Mouse (Mus musculus): Measurements from ENCODE around the gene Parm1. TPM values are rescaled to one million over a fixed set of nuclear protein-coding genes. Genes with fewer than 3 reads are reported as not detected.

The Parm1 gene
- total RNA-seq (2021), result 10 to 100 TPM; 56.1 to 56.9 TPM
- long read RNA-seq, experiment 1, full-length matches to known transcripts, result 13 of 39 reads
- long read RNA-seq, experiment 1, partial matches to known transcripts, result 2 of 39 reads
- long read RNA-seq, experiment 1, other reads (novel, unspliced or antisense), result 24 of 39 reads
- long read RNA-seq, experiment 2, full-length matches to known transcripts, result 2 of 15 reads
- long read RNA-seq, experiment 2, partial matches to known transcripts, result 4 of 15 reads
- long read RNA-seq, experiment 2, other reads (novel, unspliced or antisense), result 9 of 15 reads

DNA sequence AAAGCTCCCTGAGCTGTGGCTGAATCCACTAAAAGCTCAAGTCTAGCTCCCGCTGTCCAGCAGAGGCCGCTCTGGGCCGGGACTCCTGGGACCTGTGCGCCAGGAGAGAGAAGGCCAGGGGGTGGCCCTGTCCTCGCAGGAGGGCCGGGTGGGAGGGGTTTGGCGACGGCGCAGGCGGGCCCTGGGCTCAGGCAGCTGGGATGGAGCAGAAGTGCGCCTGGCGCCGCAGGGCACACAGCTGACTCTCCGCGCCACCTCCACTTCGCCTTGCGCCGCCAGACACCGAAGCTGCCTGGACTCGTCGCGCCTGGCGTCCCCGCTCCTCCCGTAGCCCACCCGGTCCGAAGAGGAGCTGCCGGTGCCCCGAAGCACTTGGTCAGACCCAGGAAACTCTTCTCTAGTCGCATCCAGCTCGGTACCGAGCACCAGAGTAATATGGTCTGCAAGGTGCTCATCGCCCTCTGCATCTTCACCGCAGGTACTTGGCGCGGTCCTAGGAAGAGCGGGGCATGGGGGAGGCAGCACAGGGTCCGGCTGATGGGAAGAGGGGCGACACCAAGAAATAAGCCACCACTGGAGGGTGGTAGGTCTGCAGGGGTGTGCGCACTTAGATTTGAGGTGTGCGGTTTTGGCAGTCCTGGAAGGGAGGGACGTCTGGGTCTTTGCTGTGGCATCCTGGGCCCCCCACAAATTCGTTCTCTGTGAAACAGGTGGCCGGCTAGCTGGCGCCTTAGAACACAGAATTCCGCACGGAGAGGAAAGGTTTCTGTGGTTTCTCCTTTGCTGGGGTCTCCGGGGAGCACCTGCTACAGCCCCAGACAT, at the start of gene Parm1:
Gene Parm1 (plus strand): TSS at position 136 of the 822 bp plus-strand sequence.
- peak; percentile 85 to 86 for DNase-seq

DNA sequence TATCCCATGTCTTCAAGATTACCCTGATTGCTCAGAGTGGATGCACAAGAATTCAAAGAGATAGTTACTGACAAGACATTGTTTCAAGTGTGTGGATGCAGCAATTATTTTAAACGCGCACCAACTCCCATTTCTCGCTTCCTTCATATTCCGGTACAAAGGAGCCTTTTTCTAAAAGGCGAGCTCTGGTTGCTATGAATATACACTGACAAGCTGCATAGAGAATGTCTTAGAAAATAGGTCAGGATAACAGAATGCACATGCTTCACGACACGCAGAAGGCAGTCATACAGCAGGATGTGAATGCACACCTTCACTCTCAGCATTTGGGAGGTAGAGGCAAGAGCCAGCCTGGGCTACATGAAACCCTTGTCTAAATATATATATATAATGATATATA, 42.2 kb upstream of the Parm1 start:
- DNase-seq, result no peak

DNA sequence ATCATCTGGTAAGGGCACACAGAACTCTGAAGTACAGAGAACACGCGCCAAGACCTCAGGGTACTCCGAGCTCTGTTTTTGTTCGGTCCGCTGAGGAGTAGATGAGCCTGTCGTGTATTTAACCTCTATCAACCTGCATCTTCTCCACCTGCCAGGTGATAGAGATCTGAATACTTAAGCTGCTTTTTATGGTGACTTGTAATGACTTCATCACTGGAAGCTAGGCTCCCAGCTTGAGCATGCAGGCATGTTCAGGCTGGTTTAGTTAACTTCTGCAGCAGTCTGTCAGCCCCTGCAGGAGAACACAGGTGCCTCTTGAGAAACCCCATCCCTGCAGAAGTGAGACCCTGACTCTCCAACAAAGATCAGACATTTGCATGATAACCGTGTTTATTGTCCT, 40.6 kb upstream of the Parm1 start:
- DNase-seq, result no peak

DNA sequence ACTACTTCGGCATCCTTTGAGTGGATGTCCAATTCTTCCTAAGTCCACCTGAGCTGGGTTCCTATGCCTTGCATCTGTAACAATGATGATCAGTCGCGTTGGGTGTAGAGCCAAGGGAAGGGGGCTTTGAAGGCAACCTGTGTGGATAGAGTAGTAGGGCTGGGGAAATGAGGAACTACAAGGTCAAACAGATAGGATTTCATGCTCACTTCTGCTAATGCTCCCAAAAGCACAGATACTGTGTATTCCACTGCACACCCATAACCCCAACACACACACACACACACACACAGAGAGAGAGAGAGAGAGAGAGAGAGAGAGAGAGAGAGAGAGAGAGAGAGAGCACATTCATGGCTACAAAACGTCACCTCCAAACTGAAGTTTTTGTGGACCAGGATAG, 38.7 kb upstream of the Parm1 start:
- no peak for DNase-seq

DNA sequence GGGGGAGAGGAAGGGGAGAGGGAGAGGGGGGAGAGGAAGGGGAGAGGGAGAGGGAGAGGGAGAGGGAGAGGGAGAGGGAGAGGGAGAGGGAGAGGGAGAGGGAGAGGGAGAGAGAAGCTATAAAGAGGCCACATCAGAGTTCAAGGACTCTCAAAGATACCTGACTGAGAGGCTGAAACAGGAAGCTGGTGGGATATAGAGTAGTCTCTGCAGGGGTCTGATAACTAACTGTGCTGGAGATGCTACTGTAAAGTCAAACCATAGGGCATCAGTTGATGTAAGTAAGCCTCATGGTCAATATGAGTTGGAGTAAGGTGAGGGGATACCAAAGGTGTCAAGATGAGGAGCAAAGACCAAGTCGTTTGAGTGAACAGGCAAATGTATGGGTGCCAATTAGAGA, 37.3 kb upstream of the Parm1 start:
- DNase-seq, result no peak

DNA sequence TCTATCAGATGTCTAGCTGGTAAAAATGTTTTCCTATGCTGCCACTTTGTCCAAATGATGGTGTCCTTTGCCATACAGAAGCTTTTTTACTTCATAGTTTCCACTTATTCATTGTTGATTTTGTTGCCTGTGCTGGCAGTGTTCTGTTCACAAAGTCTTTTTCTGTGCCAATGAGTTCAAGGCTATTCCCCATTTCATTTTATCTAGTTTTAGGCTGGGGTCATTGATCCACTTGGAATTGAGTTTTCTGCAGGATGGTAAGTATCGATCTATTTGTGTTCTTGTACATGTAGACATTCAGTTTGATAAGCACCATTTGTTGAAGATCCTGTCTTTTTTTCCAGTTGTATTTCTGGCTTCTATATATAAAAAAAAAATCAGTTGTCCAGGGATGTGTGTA, 33.1 kb upstream of the Parm1 start:
- DNase-seq, result no peak

DNA sequence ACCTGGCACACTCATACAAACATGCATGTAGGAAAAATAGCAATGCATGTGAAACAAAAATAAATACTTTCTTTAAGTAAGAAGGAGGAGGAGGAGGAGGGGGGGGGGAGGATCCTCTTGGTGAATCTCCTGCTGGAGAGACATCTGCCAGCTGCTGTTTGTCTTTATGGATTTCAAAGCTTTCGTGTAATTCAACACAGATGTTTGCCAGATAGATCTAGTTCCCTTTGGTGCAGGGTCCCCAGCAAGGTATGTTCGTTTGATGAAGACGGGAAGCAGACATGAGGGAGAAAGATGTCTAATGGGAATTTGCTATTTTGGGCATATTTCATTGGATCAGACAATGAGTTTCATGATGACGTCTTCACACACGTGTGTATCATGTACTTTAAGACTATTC, 23.0 kb upstream of the Parm1 start:
- no peak for DNase-seq

DNA sequence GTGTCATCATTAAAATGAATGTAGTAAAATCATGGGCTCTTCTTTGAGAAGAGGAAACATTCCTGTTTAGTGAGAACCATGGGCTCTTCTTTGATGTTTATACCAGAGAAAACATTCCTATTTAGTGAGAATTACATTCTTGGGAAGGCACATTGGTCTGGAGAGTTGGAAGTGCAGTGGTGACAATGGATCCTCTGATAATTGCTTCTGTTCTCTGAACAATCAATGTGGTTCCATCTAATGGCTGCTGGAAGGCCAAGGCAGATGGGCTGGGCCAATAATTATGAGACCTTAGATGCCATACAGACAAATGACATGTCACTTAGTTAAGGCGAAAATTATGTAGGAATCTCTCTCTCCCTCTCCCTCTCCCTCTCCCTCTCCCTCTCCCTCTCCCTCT, 16.1 kb upstream of the Parm1 start:
- DNase-seq, result no peak

DNA sequence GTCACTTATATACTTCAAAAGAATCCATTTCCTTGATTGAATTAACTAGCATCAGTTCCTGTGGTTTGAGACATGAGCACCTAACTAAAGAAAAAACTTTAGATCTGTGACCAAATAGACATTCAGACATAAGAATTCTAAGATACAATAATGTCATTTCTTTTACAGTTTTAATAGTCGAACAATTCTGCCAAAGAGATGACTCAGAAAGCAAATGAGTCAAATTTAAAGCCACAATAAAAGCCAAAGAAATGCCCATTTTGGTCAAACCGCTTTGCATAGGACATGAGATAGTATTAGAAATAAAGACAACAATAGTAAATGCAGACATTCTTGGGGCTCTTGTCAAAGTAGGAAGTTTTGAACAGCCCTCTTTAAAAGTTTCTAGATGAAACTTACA, 15.0 kb upstream of the Parm1 start:
- DNase-seq, result no peak

DNA sequence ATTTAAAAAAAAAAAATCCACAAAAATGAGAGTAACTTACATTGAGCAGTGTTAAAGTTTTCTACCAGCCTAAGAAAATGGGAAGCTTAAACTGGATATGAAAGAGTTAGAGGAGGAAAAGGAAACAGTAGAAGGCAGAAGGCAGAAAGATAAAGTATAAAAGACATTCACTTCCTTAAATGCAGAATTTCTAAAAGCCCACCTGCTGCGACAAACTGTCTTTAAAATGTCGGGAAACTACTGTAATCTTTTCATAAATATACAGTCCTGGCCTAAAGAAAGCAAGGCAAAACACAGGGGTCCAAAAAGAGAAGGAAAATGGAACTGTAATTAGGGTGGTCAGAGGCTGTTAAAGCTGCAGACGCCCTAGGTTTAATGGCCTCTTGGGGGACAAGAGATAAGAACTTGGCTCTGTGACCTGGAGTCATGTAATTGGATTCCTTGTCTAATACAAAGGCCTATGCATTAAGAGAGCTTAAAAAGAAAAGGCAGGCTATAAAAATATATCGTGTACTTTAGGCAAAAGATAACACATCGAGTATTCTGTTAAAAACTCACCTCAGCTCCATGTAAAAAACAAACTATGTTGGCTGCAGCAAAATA, 13.0 kb upstream of the Parm1 start:
- DNase-seq, result no peak

DNA sequence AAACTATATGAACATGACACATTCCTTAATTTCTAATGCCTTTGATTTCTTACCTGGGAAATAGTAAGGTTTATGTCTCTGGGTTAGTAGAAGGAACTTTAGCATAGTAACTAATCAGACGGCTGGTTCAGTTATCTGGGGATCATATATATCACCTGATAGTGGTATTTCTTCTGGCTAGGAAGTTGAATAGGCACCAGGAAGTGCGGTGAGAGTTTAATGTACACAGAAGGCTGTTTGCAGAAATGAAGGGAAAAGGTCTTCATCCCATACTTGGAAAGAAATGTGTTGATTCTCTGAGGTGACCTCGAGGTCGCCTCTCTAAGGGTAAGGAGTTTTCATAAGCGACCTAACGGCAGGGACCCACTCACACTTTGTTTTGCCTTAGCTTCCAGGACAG, 338 bp upstream of the Parm1 start:
- DNase-seq, result no peak

DNA sequence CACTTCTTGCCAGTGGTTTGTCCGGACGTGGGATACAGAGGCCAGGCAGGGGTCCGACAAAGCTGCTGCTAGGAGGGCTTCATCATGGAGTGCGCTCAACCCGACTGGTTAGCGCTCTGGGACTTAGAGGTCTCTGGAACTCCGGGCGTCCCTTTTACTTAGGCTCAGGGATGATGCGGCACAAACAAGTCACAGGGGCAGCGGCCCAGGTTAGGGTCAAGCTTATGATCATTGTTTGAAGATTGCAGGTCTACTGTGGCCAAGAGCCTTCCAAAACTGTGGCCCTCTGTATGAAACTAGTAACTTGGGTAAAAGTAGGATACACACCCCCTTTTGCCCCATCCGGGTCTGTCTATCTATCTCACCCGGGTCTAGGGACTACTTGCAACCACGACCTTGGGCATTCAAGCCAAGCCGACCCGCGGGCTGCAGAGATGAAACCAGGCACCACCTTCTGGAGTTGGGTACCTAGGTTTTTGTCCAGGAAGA, 931 bp downstream of the Parm1 start:
- DNase-seq, result peak in 1 of 2 experiments; percentile 45

DNA sequence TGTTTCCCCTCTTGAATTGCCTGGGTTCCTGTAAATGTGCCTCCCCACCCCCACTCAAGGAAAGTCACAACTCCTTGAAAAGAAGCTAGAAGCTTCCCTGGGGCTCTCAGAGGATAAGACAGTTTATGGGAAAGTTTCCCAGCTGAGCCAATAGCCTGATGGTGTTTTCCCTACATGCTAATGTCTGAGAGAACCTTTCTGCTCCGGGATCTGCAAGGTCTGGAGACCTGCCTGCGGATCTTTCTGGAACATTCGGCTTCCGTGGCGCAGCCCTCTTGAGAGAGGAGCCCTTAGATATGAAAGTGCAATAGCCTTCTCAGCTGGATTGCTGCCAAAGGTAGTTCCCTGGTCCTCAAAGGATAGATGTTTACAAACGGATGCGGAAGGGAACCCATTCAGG, 1.5 kb downstream of the Parm1 start:
- DNase-seq, result peak; percentile 56 to 67

DNA sequence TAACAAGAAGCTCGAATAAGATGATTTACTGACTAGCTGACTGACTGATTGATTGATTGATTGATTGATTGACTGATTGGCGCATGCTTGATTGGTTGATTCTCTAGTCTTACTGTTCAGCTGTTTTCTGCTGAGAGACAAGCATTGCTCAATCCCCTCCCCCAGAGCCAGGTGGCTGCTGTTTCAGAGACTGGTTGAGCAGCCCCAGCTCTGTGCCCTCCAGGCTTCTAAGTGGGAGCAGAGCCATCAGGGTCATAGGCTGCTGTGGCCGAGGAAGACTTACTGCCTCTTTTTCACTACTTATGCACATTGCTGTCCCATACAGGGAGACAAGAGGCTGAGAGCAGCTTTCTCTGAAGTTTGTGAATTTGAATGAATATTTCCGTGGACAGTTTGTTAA, 2.1 kb downstream of the Parm1 start:
- peak in 1 of 2 experiments; percentile 15 for DNase-seq

DNA sequence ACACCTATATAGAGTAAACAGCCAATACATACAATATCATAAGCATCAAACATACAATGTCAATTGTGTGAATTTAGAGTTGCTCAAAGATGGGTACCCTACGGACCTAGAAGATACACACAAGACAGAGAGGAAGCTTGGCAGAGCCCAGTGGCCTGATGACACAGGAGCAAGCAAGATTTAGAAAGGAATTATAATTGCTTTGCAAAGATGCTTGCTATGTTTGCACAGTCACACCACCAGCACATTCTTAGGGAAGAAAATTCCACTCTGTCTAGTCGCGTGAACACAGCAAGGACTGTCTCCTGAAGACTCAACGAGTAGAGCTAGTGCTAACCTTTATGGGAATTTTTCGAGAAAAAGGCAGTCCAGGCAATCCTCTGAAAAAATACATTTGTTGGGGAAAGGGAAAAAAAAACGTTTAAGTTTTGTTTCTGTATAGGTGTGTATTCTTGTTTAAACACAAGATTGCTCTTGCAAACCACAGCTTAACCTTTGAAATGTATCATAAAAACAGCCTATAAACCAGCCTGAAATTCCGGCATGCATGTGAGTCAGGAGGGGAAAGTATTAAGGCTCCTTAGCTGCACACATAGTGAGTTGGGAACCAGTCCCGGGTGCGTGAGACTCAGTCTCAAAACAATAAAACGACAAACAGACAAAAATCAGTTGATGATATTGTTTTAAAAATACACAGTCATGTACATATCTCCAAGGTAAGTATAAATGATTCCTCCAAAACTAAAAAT, 15.5 kb downstream of the Parm1 start:
- no peak for DNase-seq

DNA sequence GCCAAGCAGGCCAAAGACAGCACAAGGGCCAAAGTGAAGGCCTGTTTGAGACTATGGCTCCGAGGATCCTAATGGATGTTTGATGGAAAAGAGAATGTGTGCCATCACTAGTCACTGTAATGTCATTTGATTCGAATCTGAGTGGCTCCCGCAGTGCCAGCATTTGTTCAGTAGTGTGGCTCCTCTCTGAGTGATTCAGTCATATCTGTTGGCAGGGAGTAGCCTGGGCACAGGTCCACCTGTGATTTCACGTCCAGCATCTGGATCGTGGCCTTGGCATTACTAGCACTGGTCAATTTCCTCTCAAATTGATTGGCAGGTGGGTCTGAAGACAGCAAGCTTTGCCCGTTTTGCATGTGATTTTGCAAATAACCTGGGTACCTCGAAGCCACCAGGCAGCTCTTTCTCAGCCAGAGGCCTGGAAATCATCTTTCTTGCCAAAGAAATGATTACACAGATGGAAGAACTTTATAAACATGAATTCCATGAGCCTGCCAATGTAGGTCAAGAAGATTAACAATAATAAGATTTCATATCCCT, 41.7 kb downstream of the Parm1 start:
- peak; percentile 53 to 72 for DNase-seq

DNA sequence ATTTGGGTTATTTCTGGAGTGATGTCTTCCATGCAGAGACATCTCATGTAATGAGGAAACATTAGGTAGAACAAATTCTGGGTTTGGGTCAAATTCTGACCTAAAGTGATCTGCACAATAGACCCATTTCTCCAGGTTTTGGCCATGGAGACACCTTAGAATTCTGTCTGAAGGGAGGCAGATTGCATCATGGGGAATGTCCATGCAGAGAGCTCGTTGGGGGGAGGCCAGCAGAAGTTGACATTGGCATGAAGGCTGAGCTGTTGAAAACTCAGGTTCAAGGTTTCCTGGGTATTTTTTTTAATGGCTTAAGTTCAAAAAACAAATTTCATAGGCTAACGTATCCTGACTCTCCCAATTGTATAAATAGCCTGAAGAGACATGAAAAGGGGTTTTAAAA, 42.3 kb downstream of the Parm1 start:
- DNase-seq, result no peak

DNA sequence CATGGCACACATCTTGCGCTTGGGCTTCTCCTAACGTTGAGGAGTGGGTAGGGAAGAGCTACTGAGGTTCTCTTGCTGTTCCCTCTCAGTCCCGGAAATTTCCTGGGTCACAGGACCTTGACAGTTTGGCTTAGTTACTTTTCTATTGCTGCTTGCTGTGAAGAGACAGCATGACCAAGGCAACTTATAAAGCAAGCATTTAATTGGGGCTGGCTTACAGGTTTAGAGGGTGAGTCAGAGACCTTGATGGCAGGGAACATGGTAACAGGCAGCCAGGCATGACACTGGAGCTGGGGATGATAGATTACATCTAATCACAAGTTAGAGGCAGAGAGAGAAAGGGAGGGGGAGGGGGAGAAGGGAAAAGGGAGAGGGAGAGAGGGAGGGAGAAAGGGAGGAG, 44.0 kb downstream of the Parm1 start:
- DNase-seq, result no peak

DNA sequence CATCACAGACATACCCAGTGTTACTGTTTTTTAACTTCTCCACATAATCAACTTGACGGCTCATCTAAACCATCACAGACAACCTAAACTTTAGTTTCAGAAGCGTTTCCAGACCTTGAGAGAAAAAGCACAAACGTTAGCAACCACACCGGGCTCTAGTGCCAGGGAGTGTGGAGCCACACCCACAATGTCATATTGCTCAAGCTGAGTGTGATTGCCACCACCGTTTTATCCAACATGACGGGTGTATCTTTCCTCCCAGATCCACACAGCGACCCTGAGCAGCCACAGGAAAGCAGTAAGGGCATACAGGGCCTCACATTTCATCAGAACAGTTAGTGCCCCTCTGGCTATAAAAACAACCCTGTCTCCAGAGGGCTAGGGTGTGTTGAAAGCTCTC, 45.1 kb downstream of the Parm1 start:
- no peak for DNase-seq

DNA sequence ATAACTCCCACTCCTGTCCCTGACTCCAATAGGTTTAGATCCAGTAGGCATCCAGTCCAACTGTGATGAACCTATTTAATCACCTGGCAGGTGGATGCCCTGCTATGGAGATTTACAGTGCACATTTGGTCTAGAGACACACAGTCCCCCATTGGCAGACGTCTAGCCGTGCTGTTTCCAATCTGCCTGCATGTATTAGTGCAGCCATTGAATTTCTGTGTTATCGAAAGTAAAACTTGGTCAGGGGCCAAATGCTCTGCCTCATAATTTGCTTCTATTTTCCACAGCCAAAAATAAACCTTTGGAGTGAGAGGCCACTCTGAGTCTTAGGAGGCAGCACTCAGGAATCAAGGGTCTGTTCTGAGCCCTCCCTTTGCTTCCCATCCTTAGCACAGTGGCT, 46.6 kb downstream of the Parm1 start:
- DNase-seq, result peak; percentile 65

DNA sequence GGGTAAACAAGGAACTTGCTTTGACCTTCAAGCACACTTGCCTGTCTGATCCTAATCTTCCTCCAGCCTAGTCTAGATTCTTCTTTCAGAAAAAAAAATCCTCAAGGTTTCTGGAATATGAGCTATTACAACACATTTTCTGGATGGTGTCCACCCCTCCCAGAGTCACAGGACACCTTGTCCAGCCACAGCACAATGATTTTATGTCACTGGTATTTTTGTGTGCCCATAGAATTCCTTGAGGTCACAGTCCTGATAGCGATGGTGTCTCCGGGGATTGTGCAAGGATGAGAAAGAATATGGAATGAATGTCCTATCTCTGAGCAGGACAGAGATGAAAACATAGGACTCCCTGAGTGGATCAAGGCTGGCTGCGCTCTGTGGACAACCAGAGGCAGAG, 48.0 kb downstream of the Parm1 start:
- peak; percentile 16 to 26 for DNase-seq

DNA sequence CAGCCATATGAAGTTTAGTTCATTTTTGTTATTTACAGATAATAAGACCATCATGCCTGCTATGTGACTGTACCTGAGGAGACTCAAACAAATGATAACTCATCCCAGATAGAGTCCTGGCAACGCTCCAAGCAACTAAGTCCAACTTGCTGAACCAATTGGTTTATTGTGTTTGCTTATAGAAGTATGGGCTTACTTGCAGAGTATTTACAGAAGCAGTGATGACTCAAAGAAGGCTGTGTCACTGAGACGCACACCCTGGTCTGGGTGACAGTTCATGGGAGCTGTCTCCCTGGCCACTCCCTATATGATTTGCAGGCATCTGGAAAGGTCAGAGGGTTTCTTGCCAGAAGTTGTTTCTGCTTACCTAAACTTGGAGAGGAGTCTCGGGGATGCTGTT, 49.2 kb downstream of the Parm1 start:
- no peak for DNase-seq
